Mouse (Mus musculus) MEL (cell line): Measurements from ENCODE around the gene Stag1. TPM values are rescaled to one million over a fixed set of nuclear protein-coding genes. Genes with fewer than 3 reads are reported as not detected.
"Not testable (repeated sequence)": the region's sequence is repeated elsewhere in the genome, so short reads cannot be mapped to it uniquely, and the experiment has no call there.

Experiments
- DNase-seq: peaks from one replicate; pipeline ENCODE4 v3.0.0; 2011; ENCODE audit warnings: low read depth, low spot score
- H3K27ac ChIP-seq: 2 replicates; pipeline ENCODE4 v1.5.1; 2012; ENCODE audit warnings: low read depth, mild to moderate bottlenecking, control low read depth, low read length, moderate library complexity; ENCODE audit not compliant: control insufficient read depth
- H3K27me3 ChIP-seq, 2 experiments: fragments of 150-350 bp in 1 of 2; sonication (generic) in 1 of 2; 2 replicates each; pipeline ENCODE4 v1.6.1; 2012; ENCODE audit warnings: low read length in 2 of 2, mild to moderate bottlenecking in 2 of 2, improper control_type of control experiment in 1 of 2, moderate library complexity in 1 of 2; ENCODE audit not compliant: insufficient read depth in 2 of 2, control insufficient read depth in 1 of 2
- H3K36me3 ChIP-seq, 2 experiments: 2 replicates each; pipeline ENCODE4 v1.6.1; 2012 to 2014; ENCODE audit warnings: low read length in 2 of 2, improper control_type of control experiment in 1 of 2, inconsistent platforms in 1 of 2, mild to moderate bottlenecking in 1 of 2; ENCODE audit not compliant: insufficient read depth in 2 of 2, control insufficient read depth in 1 of 2
- H3K4me1 ChIP-seq, 2 experiments: fragments of 150-350 bp in 1 of 2; sonication (generic) in 1 of 2; 2 replicates each; pipeline ENCODE4 v1.6.1; 2012; ENCODE audit warnings: low read length in 2 of 2, improper control_type of control experiment in 1 of 2, mild to moderate bottlenecking in 1 of 2; ENCODE audit not compliant: insufficient read depth in 2 of 2, control insufficient read depth in 1 of 2
- H3K4me3 ChIP-seq, 2 experiments: fragments of 150-350 bp in 1 of 2; sonication (generic) in 1 of 2; 2 replicates each; pipeline ENCODE4 v1.5.1; 2012; ENCODE audit warnings: low read depth in 2 of 2, low read length in 2 of 2, mild to moderate bottlenecking in 2 of 2, moderate library complexity in 2 of 2, control low read depth in 1 of 2, improper control_type of control experiment in 1 of 2; ENCODE audit not compliant: control insufficient read depth in 1 of 2, insufficient read depth in 1 of 2
- H3K79me2 ChIP-seq: 2 replicates; pipeline ENCODE4 v1.6.1; 2012; ENCODE audit warnings: mild to moderate bottlenecking, low read length, moderate library complexity; ENCODE audit not compliant: control insufficient read depth, poor library complexity, insufficient read depth
- H3K9ac ChIP-seq: 2 replicates; pipeline ENCODE4 v1.6.1; 2012; ENCODE audit warnings: low read depth, mild to moderate bottlenecking, control low read depth, low read length, moderate library complexity; ENCODE audit not compliant: control insufficient read depth, poor library complexity, severe bottlenecking
- H3K9me3 ChIP-seq: fragments of 150-350 bp; sonication (generic); replicated peaks from 2 replicates; pipeline ENCODE4 v1.6.1; 2012; ENCODE audit warnings: mild to moderate bottlenecking, low read length, improper control_type of control experiment, moderate library complexity; ENCODE audit not compliant: insufficient read depth
- CHD1 ChIP-seq: IDR thresholded peaks from 2 replicates; pipeline ENCODE4 v1.6.1; 2012; ENCODE audit warnings: low read depth, mild to moderate bottlenecking, inconsistent platforms, low read length, improper control_type of control experiment
- CTCF ChIP-seq, 3 experiments: IDR thresholded peaks in 2 of 3; conservative IDR thresholded peaks in 1 of 3; 2 replicates each; pipeline ENCODE4 v1.5.1; 2011 to 2012; ENCODE audit warnings: low read length in 3 of 3, low read depth in 2 of 3, mild to moderate bottlenecking in 2 of 3, improper control_type of control experiment in 1 of 3, inconsistent platforms in 1 of 3, mixed read lengths in 1 of 3, moderate library complexity in 1 of 3; ENCODE audit not compliant: control insufficient read depth in 1 of 3, insufficient read depth in 1 of 3, poor library complexity in 1 of 3, severe bottlenecking in 1 of 3
- GATA1 ChIP-seq: IDR thresholded peaks from 2 replicates; pipeline ENCODE4 v1.6.1; 2011; ENCODE audit warnings: low read depth, low read length, improper control_type of control experiment
- MAZ ChIP-seq: IDR thresholded peaks from 2 replicates; pipeline ENCODE4 v1.6.1; 2012; ENCODE audit warnings: low read depth, mild to moderate bottlenecking, inconsistent platforms, low read length, improper control_type of control experiment
- MYC ChIP-seq: IDR thresholded peaks from 2 replicates; pipeline ENCODE4 v1.6.1; 2011; ENCODE audit warnings: low read depth, mild to moderate bottlenecking, low read length, improper control_type of control experiment, moderate library complexity
- POLR2AphosphoS5 ChIP-seq: IDR thresholded peaks from 2 replicates; pipeline ENCODE4 v1.6.1; 2012; ENCODE audit warnings: low read depth, borderline replicate concordance, mild to moderate bottlenecking, inconsistent platforms, low read length, moderate library complexity, mixed read lengths
- RAD21 ChIP-seq: IDR thresholded peaks from 2 replicates; pipeline ENCODE4 v1.6.1; 2011; ENCODE audit warnings: mild to moderate bottlenecking, low read depth, low read length, improper control_type of control experiment
- RCOR1 ChIP-seq: IDR thresholded peaks from 2 replicates; pipeline ENCODE4 v1.6.1; 2012; ENCODE audit warnings: low read depth, mild to moderate bottlenecking, inconsistent platforms, low read length, improper control_type of control experiment
- TBP ChIP-seq: IDR thresholded peaks from 2 replicates; pipeline ENCODE4 v1.8.0; 2011; ENCODE audit warnings: low read depth, low read length, improper control_type of control experiment
- TCF12 ChIP-seq: IDR thresholded peaks from 2 replicates; pipeline ENCODE4 v1.6.1; 2014; ENCODE audit warnings: low read depth, mild to moderate bottlenecking, inconsistent platforms, low read length, improper control_type of control experiment, moderate library complexity
- USF1 ChIP-seq: IDR thresholded peaks from 2 replicates; pipeline ENCODE4 v1.6.1; 2014; ENCODE audit warnings: low read depth, mild to moderate bottlenecking, inconsistent platforms, low read length, improper control_type of control experiment, moderate library complexity
- ZC3H11A ChIP-seq: IDR thresholded peaks from 2 replicates; pipeline ENCODE4 v1.6.1; 2012; ENCODE audit warnings: low read depth, mild to moderate bottlenecking, inconsistent platforms, low read length, improper control_type of control experiment
- ZNF384 ChIP-seq: IDR thresholded peaks from 2 replicates; pipeline ENCODE4 v1.6.1; 2012; ENCODE audit warnings: low read depth, mild to moderate bottlenecking, inconsistent platforms, low read length, improper control_type of control experiment
- polyA plus RNA-seq, 2 experiments: library from polyadenylated mRNA; stranded (reverse) in 1 of 2; unstranded in 1 of 2; fragments of >175 nt in 1 of 2; fragments of >200 nt in 1 of 2; gene quantifications; 2 replicates each; pipeline versions ENCODE4 v1.2.1 to v1.2.4; 2012; ENCODE audit warnings: low replicate concordance in 2 of 2, low read depth in 1 of 2; ENCODE audit not compliant: insufficient read length in 2 of 2, insufficient read depth in 1 of 2, missing spikeins in 1 of 2
- total RNA-seq: library from RNA; depleted of rRNA; stranded (reverse); fragments of 300-350 nt; gene quantifications from 2 replicates; pipeline ENCODE4 v1.2.3, GENCODE M21; 2012

Gene Stag1
- total and polyA plus RNA-seq, 3 experiments = 30.1 to 41.7 TPM; not detected in 1

- Histone ChIP-seq H3K9me3 (no peaks in the 10 kb centered on the region), H3K9ac (no peak overlapping the region), H3K27ac (no peak overlapping the region), H3K4me1 (peaks cover 7 to 14% of the 10 kb centered on the region in 2 experiments), H3K27me3 (no peaks in the 10 kb centered on the region), H3K36me3 (peaks cover 0 to 20% of the 10 kb centered on the region in 2 experiments; a peak in 3 of 4 replicates), H3K4me3 (no peak overlapping the region), H3K79me2 (peaks cover 9% of the 10 kb centered on the region)
- TF ChIP-seq CTCF (IDR thresholded peaks at IDR 0.05 in 2 of 3, conservative IDR thresholded peaks at IDR 0.05 in 1 of 3; ENCODE audit: control insufficient read depth in 1 of 3, insufficient read depth in 1 of 3, low read depth in 2 of 3, low read length in 3 of 3, poor library complexity in 1 of 3, severe bottlenecking in 1 of 3) = peak in 1 of 3 experiments; percentile 10; a peak in 1 of 6 replicates
- TF ChIP-seq RCOR1 = no peak
- DNase-seq = peak; percentile 44
Observed at GRCm38 (mm10) chr9:100736646-100737031, 139.0 kb downstream of the Stag1 start.

GRCm38 (mm10) chr9:100777238-100777637 lies 179.6 kb downstream of the Stag1 start:
- H3K9ac ChIP-seq, DNase-seq, H3K9me3 ChIP-seq, H3K4me1 ChIP-seq, H3K4me3 ChIP-seq, H3K79me2 ChIP-seq, H3K27ac ChIP-seq, H3K27me3 ChIP-seq, H3K36me3 ChIP-seq: not testable (repeated sequence)

- H3K79me2 ChIP-seq = no peaks in the 10 kb centered on the region
- DNase-seq = peak; percentile 11
- H3K9me3 ChIP-seq = no peaks in the 10 kb centered on the region
- H3K27me3 ChIP-seq = no peaks in the 10 kb centered on the region
- H3K36me3 ChIP-seq = no peaks in the 10 kb centered on the region; a peak in 1 of 4 replicates
- TF ChIP-seq RAD21 = no peak
- no peak for TF ChIP-seq GATA1
- TF ChIP-seq MYC = no peak
- no peak for TF ChIP-seq TBP
- no peak for TF ChIP-seq ZNF384
- TF ChIP-seq USF1 = no peak
- TF ChIP-seq CHD1 = no peak
- TF ChIP-seq ZC3H11A = no peak
- TF ChIP-seq MAZ = no peak
- no peak for TF ChIP-seq POLR2AphosphoS5
- no peak for TF ChIP-seq TCF12
- no peaks in the 10 kb centered on the region for H3K4me1 ChIP-seq
- no peak overlapping the region for H3K27ac ChIP-seq
- no peak overlapping the region for H3K9ac ChIP-seq
- H3K4me3 ChIP-seq = no peak overlapping the region
Observed at GRCm38 (mm10) chr9:100865984-100866383, 268.4 kb downstream of the Stag1 start.
